Mouse (Mus musculus): ENCODE results near the gene Vmn1r46.
"Not testable (repeated sequence)": the region's sequence is repeated elsewhere in the genome, so short reads cannot be mapped to it uniquely, and the experiment has no call there.

Vmn1r46 gene

GRCm38 (mm10) chr6:89969013-89969412 lies at the start of gene Vmn1r46:
TSS of gene Vmn1r46 (plus strand) at chr6:89969313.
- DNase-seq (ENCODE audit: low spot score) = no peak

GRCm38 (mm10) chr6:89940498-89940897 lies 28.6 kb upstream of the Vmn1r46 start, which contains the start of gene Vmn1r45:
TSS of gene Vmn1r45 (minus strand) at chr6:89940598.
- DNase-seq (ENCODE audit: low spot score) = not testable (repeated sequence)

GRCm38 (mm10) chr6:89940926-89941325 lies 28.2 kb upstream of the Vmn1r46 start:
- no peak for DNase-seq (ENCODE audit: low spot score)

GRCm38 (mm10) chr6:89953556-89953955 lies 15.6 kb upstream of the Vmn1r46 start:
- DNase-seq (ENCODE audit: low spot score) = no peak

- DNase-seq (ENCODE audit: low spot score) = no peak
Measured at GRCm38 (mm10) chr6:89966341-89966740, 2.8 kb upstream of the Vmn1r46 start.

GRCm38 (mm10) chr6:89985989-89986388 lies 16.9 kb downstream of the Vmn1r46 start:
- DNase-seq (ENCODE audit: low spot score) = no peak

GRCm38 (mm10) chr6:90015847-90016246 lies 46.7 kb downstream of the Vmn1r46 start, which contains the start of gene Vmn1r47:
TSS of gene Vmn1r47 (plus strand) at chr6:90016147.
- not testable (repeated sequence) for DNase-seq (ENCODE audit: low spot score)

Data from ovary, postnatal 10 days (tissue).